Mouse (Mus musculus) liver, adult 2 months (tissue): ENCODE measurements at regions not wholly inside any gene's neighbourhood (a gene's known extent, or its start where the extent isn't known, plus 50 kb on each side); places are given as distances from the start of the nearest gene placed in this dataset.

ENCODE experiments used
- CTCF ChIP-seq: fragments of 200-500 bp; IDR thresholded peaks from 2 replicates; pipeline ENCODE4 v1.5.1; 2011; ENCODE audit warnings: low read depth, low read length, control low read depth
- POLR2A ChIP-seq: fragments of 200-500 bp; IDR thresholded peaks from 2 replicates; pipeline ENCODE4 v1.6.1; 2011; ENCODE audit warnings: low read length, control low read depth; ENCODE audit not compliant: insufficient read depth; ENCODE audit errors: extremely low read depth

GRCm38 (mm10) chr12:99639118-99639517, 75.7 kb upstream of the Foxn3 start:
- TF ChIP-seq CTCF (no peak), POLR2A (no peak)
